Mouse (Mus musculus): ENCODE results near the gene Cdon.

Gene Cdon

DNA sequence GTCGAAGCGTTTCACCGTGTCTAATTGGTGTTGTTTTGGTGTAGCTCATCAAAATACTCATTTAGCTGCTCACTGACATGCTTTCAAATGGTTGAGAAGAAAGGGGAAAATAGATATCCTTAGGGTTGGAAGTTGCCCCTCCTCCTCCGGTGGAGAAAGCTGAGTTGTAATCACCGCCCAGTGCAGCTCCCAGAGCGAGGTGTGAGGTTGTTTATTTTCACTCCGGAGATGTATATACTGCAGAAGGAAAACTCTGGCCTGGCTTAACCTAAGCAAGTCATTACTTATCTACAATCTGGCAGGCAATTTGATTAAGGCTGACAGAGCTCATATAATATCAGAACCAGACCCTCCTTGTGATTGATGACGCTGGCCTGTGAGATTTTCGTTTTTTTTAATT, 14.6 kb downstream of the Cdon start:
- DNase-seq (ENCODE audit: low spot score in 2 of 2) = no peak

DNA sequence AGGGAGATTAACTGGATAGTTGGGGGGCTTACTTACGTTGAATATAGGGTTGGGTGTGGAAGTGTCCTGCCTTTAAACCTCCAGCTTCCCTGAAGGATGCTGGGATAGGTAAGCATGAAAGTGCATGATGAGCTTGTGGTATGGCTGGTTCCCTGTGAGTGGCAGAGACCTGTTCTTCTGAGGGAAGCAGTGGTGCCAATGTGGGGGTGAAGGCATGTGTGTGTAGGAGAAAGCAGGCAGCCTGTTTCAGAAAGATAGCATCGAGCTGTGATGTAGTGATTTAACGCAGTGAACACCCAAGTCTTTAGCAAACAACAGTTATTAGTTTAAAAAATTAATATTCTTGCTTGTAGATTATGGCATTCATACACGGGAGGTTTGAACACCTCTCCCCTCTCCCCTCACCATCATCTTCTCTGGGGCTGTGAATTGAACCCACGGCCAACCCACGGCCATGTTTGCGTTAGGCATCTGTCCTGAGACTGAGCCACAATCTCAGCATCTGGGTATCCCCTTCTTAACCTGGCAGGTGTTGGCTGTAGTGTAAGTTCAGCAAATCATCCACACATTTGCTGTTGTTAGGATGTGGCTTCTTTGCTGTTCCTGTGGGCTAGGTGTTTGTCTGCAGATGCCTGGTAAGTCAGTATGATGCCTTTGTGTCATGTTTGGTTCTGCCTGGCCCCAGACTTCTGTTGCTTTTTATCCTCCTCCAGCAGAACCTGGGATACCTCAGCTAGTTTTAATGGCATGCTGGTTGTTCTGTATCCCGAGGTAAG, 17.5 kb downstream of the Cdon start:
- no peak for DNase-seq (ENCODE audit: low spot score in 2 of 2)

DNA sequence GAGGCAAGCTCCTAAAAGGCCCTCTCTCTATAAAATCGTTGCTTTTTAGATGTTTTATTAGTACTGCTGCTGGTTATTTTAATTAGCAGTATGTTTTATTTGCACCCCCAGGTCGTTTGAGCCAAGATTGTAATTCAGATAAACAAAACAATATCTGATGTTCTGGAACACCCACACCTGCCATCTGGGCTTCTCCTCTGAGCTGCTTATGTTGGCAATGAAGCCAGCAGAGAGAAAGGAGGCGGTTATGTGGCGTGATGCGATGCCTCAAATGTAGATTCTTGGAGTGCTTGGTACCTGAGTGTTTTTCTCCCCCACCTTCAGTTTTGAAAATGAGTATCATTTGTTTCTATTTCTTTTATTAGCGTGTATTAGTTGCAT, 18.1 kb downstream of the Cdon start:
- no peak for DNase-seq (ENCODE audit: low spot score in 2 of 2)

DNA sequence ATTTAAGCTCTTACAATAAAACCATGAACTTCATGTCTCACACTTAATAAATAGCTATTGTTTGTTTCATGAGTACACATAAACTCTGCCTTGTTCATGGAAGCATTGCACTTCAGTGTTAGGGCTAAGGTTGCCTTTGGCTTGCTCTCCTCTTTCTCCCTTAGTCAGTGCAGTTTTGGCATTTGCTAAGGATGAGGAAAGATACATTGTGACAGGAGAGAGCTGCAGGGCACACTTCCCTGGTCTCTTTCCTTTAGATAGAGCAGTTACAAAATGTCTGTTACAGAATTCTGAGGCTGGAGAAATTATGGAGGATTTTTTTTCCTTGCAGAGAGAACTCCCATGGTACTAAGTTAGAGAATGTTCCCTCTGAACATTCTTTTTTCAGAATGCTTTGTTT, 18.8 kb downstream of the Cdon start:
- no peak for DNase-seq (ENCODE audit: low spot score in 2 of 2)

DNA sequence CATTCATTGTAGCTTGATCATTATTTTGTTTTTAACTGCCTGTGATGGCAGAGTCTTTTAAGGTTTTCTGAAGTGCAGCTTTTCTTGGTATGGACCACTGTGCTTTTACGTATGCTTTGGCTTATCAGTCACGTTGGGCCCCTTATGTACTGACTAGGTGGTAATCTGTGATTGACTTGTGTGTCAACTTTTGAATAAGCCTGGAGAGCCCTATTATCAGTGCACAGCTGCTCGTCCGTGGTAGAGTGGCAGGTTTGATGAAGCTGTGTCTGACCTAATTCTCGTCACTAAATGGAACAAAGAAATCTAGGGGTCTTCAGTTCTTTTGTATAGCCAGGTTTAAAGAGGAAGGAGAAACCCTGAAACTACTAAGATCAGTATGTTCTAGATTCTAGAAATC, 21.5 kb downstream of the Cdon start:
- no peak for DNase-seq (ENCODE audit: low spot score in 2 of 2)

DNA sequence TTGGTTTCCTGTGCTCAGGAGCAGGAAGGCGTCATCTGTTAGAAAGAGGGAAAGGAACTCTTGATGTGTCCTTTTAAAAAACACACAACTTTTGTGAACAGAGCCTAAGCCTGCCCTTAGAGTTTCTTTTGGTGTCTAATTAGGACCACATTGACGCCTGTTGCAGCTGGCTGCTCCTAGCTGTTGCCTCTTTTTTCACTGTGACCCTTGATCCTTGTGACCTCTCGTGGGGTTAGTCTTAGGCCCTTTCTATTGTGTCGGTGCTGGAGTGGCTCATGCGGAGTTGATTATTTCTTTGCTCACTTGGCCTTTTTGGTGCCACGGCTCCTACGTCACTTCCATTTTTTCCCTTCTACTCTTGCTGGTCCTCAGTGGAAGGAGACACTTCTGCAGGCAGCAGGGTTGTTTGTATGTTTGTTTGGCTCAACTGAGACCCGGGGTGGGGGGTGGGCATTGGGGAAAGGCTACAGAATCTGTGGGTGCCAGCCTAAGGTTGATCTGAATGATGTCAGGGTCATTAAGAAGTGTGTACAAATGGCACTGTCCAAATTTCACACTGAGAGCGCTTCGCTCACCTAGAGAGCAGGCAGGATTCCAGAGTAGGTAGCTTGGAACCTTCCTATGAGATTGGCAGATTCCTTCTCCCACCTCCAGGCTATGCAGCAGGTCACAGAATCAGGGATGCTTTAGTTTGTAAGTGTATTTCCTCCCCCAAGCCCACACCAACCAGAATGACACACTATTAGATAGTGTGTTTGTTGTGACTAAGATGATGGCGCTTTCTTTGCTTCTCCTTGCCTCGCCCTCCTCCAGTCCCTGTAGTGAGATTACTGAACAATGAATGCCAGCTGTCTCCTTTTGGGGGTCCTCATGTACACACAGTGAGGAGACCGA, 22.9 kb downstream of the Cdon start:
- no peak for DNase-seq (ENCODE audit: low spot score in 2 of 2)

DNA sequence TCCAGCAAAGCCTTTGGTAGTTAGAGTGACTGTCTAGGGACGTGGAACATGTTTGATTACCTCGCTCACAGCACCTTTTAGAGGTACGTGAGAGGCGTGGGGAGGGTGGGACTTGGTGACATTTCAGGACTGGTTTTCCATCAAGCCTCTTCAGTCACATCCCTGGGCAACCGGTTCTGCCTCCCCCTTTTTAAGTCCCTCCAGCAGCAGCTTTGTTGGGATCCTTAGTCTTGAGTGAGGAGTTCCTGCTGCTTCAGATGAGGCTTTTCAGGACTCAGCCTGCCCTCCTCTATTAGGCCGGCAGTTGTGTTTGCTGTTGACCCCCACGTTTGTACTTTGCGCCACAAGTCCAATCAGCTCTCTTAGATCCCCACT, 23.6 kb downstream of the Cdon start:
- no peak for DNase-seq (ENCODE audit: low spot score in 2 of 2)

DNA sequence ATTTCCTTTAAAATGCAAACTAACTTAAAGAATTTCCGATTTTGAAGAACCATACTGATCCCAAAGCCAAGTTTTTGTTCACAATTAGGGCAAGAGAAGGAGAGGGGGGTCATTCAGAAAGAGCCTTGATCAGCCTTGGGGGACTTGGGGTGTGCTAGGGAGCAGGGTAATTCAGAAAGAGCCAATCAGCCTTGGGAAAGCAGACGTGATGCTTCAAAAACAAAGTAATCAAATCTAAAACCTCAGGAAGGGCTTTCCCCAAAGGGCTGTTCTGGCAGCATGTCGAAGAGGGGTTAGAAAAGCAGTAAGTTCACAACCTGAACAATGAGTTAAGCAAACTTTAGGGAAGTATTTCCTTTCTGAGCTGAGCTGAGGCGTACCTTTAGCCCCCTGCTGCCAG, 26.0 kb downstream of the Cdon start:
- DNase-seq (ENCODE audit: low spot score in 2 of 2) = no peak

DNA sequence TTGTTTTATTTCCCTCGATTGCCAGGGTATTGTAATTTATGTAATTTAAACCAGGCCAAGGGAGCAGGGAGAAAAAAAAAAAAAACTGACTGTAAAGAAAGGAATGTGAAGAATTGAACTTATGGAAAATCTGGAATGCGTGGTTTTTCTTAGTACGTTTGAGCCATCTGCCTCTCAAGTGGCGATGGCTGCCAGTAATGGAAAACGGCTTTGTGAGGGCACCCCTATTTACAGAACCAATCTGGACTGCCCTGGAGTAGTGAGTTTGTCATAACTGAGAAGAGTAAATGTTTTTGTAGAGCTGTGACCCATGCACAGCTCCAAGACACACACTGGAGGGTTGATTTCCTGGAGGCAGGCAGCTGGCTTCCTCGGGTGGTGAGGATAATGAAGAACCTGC, 32.4 kb downstream of the Cdon start:
- DNase-seq (ENCODE audit: low spot score in 2 of 2) = no peak

DNA sequence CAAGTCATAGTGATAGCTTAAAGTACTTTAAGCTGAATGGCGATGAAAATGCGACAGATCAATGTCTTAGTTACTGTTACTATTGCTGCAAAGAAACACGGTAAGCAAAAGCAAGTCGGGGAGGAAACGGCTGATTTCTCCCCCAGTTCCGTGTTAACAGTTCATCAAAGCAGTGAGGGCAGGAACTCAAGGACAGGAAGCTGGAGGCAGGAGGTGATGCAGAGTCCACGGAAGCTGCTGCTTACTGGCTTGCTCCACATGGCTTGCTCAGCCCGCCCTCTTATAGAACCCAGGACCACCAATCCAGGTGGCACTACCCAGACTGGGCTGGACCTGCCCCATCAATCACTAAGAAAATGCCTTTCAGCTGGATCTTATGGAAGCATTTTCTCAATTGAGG, 38.7 kb downstream of the Cdon start:
- no peak for DNase-seq (ENCODE audit: low spot score in 2 of 2)

DNA sequence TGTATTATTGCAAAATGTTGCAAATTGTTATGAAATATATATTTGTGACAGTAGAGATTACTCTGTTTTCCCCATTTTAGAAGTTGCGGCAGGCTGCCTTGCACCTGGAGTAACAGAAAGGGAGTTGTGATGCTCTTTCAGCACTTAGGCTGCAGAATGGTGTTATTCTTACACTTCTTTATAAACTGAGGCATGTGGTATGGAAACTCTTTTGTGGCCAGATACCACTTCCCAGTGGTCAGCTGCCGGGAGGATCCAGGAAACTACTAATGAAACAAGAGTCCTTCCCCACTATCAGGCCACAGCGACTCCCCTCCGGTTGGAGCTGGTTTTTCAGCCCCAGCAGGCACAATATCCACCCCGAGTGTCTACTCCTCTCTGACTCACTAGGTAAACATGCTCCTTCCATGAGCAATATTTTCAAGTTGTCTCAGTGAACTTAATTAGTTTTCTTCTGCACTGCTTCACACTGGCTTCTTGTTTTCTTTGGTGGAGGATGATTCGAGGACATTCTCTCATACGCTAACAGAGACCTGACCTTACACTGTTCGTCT, 46.4 kb downstream of the Cdon start:
- no peak for DNase-seq (ENCODE audit: low spot score in 2 of 2)

DNA sequence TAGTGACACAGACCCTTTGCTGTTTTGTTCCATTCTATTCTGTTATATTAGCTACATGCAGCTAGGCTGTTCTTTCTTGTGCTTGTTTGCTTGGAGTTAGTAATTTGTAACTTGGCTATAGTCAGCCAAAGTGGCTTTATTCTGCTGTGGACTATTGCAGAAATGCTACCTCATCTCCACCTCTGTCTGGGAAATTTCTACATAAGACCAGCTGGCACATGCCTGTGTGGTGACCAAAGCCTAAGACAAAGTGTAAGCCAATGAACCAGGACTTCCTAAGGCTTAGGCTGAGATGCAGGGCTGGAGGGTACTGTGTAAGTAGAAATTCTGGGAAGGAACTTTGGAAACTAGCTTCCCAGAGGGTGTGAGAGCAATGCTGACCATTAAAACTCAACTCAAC, 48.0 kb downstream of the Cdon start:
- DNase-seq (ENCODE audit: low spot score in 2 of 2) = no peak

DNA sequence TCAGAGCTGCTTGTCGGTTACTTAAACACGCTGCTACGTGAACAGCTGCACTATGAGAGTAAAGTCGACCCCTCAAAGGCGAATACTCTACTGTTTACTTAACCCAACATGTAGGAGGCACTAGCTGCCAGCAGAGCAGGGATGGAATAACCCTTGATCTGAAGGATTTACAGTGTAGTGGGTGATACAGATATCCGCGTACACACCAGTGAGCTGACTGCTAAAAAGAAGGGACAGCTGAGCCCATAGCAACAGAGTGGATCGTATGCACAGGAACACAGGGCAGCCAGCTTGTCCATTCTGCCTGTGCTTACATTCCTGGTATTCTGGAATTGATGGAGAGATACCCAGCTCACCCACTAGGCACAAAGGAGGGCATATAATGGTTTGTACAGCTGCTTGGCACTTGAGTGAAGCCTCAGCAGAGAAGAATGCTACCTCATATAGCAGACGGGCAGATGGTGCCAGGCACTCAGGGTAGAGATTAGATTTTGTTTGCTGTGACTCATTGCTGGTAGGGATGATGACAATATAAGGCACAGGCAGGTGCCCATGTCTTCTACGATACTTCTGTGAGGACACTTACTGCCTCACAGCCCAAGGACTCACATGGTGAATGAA, 53.3 kb downstream of the Cdon start:
- DNase-seq (ENCODE audit: low spot score in 2 of 2) = no peak

DNA sequence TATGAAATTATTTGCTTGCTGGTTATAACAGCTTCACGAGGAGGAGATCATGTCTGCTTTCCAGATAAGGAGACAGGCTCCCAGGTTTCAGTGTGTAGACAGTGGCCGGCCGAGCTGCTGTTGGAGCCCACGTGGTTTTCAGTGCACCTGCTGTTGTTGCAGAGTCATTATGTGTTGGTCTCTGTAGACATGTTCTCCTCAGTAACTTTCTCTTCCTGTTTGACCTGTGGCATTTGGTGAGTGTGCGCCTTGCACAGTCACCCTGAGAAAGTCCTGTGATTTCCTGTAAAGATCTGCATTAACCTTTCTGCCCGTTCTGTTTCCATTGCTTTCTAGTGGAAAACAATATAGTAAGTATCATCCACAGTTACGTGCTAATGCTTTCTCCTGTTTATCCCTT, 54.5 kb downstream of the Cdon start:
- no peak for DNase-seq (ENCODE audit: low spot score in 2 of 2)

DNA sequence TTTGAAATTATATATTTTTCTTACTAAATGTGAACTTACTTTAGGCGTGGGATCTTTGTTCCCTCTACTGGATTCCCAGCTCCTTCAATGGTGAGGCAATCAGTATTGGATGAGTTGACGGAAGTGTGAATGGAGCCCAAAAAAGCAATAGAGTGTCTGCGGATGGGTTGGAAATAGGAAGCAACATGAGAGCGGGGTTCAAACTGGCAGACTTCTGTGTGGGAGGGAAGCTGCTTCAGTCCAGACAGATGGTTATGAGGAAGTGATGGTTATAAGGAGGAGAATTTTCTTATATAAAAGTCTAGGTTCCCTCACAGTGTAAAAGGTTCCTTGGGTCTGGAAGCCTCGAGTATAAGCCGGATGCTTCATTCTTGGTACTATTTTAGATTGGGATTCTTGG, 58.5 kb downstream of the Cdon start:
- DNase-seq (ENCODE audit: low spot score in 2 of 2) = no peak

DNA sequence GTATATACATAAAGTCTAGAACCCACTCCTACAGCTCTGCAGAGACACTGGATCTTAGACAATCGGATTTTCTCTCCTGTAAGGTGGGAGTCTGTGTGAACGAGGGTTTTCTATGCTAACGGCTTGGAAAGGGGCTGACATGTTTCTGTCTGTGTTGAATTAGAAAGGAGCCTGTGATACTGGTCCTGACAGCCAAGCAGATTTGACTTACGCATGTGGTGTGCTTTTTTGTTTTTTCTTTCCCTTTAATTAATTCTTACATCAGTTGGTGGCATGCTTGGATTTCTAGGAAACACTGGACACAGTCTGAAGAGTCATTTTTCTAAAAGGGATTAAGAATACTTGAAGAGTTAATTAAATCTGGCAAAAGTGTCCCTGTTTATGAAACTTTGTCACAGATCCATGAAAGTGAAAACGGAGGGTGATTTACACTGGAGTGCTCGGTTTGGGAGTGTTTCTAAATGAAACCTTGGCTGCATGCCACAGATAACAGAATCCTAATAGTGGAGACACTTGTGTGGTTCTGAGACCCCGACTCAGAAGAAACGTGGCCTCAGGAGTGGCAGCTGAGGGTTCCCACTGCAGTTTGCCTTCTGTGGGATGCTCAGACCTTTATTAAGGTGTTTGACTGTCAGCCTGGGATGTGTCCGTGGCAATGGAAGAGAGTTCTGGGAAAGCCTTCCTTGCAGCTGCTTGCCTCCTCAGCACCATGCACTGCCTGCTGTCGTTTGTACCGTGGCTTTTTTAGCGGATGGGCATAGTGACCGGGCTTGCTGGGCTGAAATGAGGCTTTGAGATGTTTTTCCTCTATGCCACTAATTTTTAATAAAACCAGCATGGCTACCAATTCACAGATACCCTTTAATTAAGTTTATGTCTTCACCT, 61.3 kb downstream of the Cdon start:
- no peak for DNase-seq (ENCODE audit: low spot score in 2 of 2)

DNA sequence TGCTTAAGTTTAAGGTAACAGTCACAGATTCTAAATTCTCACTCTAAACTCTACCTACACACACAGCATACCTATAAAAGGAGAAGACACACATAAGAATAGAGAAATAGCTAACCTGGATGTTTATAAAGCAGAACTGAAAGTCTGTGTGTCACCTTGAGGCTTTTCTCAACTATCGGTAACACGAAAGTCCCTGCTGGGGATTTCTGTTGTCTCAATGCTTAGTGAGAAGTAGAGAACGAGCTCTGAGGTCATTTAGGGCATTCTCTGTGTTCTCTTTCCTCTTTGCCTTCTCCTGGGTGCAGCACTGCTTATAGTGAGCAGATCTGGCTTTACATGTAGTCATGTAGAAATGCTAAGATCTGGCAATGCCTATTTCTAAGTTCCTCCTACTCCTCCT, 63.0 kb downstream of the Cdon start:
- no peak for DNase-seq (ENCODE audit: low spot score in 2 of 2)

DNA sequence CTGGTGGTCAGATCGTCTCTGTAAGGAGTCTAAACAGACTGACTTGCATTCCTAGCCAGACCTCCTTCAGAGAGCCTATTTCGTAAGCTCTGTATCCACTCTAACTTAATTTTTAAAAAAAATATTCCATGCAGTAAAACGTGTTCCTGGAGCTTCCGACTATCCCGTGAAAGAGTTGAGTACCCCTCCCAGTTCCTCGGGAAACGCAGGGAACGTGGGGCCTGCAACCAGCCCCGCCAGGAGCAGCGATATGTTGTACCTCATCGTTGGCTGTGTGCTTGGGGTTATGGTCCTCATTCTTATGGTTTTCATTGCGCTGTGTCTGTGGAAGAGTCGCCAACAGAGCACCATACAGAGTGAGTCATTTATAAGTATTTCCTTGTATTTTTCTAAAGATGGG, 65.7 kb downstream of the Cdon start:
- no peak for DNase-seq (ENCODE audit: low spot score in 2 of 2)

DNA sequence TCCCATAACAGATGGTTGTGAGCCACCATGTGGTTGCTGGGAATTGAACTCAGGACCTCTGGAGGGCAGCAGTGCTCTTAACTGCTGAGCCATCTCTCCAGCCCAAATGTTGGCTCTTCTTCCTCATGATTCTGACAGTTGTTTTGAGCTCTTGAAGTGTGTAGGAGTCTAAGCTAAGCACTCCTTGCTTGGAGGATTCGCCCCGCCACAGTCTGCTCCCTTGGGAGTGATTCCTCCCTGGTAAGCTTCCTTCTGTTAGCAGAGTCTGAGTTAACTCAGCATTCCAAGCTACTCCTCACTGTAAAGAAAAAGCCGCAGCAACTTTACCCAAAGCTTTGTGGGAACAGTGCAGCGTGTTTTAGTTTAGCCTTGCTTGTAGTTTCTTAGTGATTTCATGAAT, 67.6 kb downstream of the Cdon start:
- no peak for DNase-seq (ENCODE audit: low spot score in 2 of 2)

DNA sequence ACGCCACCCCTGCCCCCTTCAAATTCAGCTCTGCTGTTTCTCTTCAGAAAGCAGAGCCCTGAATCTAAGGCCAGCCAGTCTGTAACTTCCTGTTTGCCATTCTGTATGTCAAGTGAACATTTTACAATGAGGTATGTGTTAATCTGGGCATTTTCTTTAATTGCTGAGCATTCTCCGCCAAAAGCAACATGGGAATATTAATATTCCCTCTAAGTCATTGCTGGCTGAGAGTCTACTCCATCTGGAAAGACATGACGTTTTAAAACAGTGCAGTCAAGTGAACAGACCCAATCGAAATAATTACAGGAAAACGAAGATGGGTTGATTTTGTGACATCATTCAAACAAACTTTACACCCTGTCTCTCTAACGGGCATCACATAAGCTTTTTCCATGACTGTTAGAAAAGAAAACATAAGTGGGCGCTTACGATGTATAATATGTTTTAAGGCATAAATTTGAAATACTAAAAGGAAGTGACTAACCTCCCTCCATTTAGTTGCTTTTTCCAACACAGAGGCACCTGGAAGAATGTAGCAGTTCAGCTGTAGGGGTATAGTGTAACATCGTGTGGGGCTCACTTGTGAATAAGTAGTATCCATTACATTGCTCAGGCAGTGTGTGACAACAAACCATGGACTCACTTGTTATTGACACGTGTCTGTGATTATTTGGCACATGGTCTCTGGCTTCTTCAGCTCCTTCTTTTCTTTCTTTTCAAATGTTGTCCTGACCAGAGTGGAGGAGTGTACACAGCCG, 70.4 kb downstream of the Cdon start:
- no peak for DNase-seq (ENCODE audit: low spot score in 2 of 2)
